Mouse (Mus musculus) adipose tissue, adult 10 weeks (tissue): ENCODE data around the gene Cpne2. TPM values are rescaled to one million over a fixed set of nuclear protein-coding genes. Genes with fewer than 3 reads are reported as not detected.

Experiments used
- polyA plus RNA-seq: library from polyadenylated mRNA; stranded (reverse); fragments of 350-450 nt; fragmentation: Illumina TruSeq; extraction: RNeasy Lipid Tissue Mini Kit (QIAGEN cat#74804); gene quantifications from one replicate; pipeline ENCODE4 v1.2.3, GENCODE M21; 2014; ENCODE audit warnings: low read depth, low replicate concordance

The Cpne2 gene
- 29.3 TPM for polyA plus RNA-seq

DNA sequence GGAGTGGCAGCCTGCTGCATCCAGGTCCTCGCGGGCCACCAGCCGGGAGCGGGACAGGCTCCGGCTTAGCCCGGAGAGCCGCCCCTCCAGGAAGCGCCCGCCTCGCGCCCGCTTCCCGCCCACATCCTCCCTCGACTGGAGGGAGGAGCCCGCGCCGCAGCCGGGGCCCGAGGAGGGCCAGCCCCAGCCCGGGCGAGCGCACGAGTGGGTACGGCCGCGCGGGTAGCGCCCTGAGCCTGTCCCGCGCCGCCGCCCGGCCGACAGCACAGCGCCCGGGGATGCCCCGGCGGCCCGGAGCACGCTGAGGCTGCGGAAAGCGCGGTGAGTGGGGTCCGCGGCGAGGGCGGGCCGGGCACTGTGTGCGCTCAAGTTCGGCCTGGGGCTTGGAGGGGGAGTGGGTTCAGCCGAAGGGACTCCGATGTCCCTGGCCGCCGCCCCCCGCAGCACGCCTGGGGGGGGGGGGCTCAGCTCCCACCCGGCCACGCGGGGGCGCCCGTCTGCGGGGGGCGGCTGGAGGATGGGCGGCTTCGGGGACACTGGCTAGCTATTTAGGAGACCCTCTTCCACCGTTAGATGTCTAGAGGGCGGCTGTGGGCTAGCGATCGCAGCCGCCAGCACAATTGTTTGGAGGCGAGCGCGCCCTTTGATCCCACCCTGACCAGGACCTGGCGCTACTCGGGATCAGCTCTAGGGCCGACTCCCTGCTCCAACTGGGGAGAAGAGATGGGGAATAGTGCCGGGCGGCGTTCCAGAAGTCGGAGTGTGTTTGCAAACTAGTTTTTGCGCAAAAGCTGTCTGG is at the start of gene Cpne2:
TSS of gene Cpne2 (plus strand) at position 118 of the 799 bp plus-strand sequence.

GRCm38 (mm10) chr8:94601607-94602385 is 69.0 kb downstream of the Cpne2 start, which contains the start of the genes Rspry1 and Fam192a:
Rspry1 (plus strand) TSS chr8:94601937.
Fam192a (minus strand) TSS chr8:94601997.

Other genes starting within 250 kb of the Cpne2 start
- 1.6 TPM for gene Slc12a3, start 203.8 kb upstream of the Cpne2 start, polyA plus RNA-seq
- gene Herpud1, start 146.6 kb upstream of the Cpne2 start, polyA plus RNA-seq: 131 TPM
- 12.3 TPM for gene Nlrc5, start 98.6 kb upstream of the Cpne2 start, polyA plus RNA-seq
- gene Rspry1, start 68.9 kb downstream of the Cpne2 start, polyA plus RNA-seq: 13.9 TPM
- gene Fam192a, start 69.0 kb downstream of the Cpne2 start, polyA plus RNA-seq: 31.5 TPM
- gene Arl2bp, start 133.6 kb downstream of the Cpne2 start, polyA plus RNA-seq: 50.6 TPM
- 8.6 TPM for gene Pllp, start 163.3 kb downstream of the Cpne2 start, polyA plus RNA-seq
- gene Ccl22, start 212.6 kb downstream of the Cpne2 start, polyA plus RNA-seq: 1.3 TPM
- 27.2 TPM for gene Cx3cl1, start 239.0 kb downstream of the Cpne2 start, polyA plus RNA-seq